Mouse (Mus musculus) forebrain, embryonic 14.5 days (tissue): ENCODE data around the gene Tbck. TPM values are rescaled to one million over a fixed set of nuclear protein-coding genes. Genes with fewer than 3 reads are reported as not detected.

ENCODE experiments used
- ATAC-seq: fragments of 200-750 bp; cut with Nextera tagmentation; 2 replicates; pipeline ENCODE4 v1.8.0; 2017; ENCODE audit warnings: mild to moderate bottlenecking, moderate library complexity
- DNase-seq: peaks from one replicate; pipeline ENCODE4 v3.0.0-alpha.2; 2015; ENCODE audit warnings: low spot score
- H3K27ac ChIP-seq: fragments of 300-500 bp; sonication (generic); 2 replicates; pipeline ENCODE4 v1.5.1; 2014; ENCODE audit warnings: low read depth, mild to moderate bottlenecking, control low read depth, low read length, moderate library complexity
- H3K27me3 ChIP-seq: fragments of 300-500 bp; sonication (generic); replicated peaks from 2 replicates; pipeline ENCODE4 v1.6.1; 2014; ENCODE audit warnings: low read length, control low read depth, mixed read lengths; ENCODE audit not compliant: control insufficient read depth, insufficient read depth
- H3K36me3 ChIP-seq: fragments of 300-500 bp; sonication (generic); 2 replicates; pipeline ENCODE4 v1.6.1; 2014; ENCODE audit warnings: low read length, control low read depth; ENCODE audit not compliant: control insufficient read depth, insufficient read depth
- H3K4me1 ChIP-seq: fragments of 300-500 bp; sonication (generic); 2 replicates; pipeline ENCODE4 v1.6.1; 2014; ENCODE audit warnings: antibody characterized with exemption, low read length, control low read depth; ENCODE audit not compliant: control insufficient read depth, insufficient read depth
- H3K4me2 ChIP-seq: fragments of 300-500 bp; sonication (generic); 2 replicates; pipeline ENCODE4 v1.6.1; 2014; ENCODE audit warnings: mild to moderate bottlenecking, control low read depth, low read length
- H3K4me3 ChIP-seq: fragments of 300-500 bp; sonication (generic); 2 replicates; pipeline ENCODE4 v1.5.1; 2014; ENCODE audit warnings: low read depth, low read length, control low read depth
- H3K9ac ChIP-seq: fragments of 300-500 bp; sonication (generic); 2 replicates; pipeline ENCODE4 v1.6.1; 2014; ENCODE audit warnings: mild to moderate bottlenecking, low read length, control low read depth, moderate library complexity
- H3K9me3 ChIP-seq: fragments of 300-500 bp; sonication (generic); replicated peaks from 2 replicates; pipeline ENCODE4 v1.6.1; 2016; ENCODE audit warnings: low read length, control low read depth, mixed read lengths; ENCODE audit not compliant: control insufficient read depth
- WGBS: fragments of 180-500 bp; shearing (Covaris S2); extraction: QIAGEN DNeasy Blood & Tissue Kit; methylation state at CpG from one replicate; pipeline ENCODE4 v1.1.7; 2014; 5-methylcytosine and 5-hydroxymethylcytosine counted together
- polyA plus RNA-seq: library from polyadenylated mRNA; unstranded; fragments of >200 nt; fragmentation: Nextera tagmentation; extraction: Ambion mirVana; gene quantifications from 2 replicates; pipeline ENCODE4 v1.2.1, GENCODE M21; 2014

Gene Tbck
- polyA plus RNA-seq = 21.9 and 25.3 TPM in 2 replicates

GRCm38 (mm10) chr3:132683447-132684230 is at the start of gene Tbck:
Tbck (plus strand) TSS chr3:132684144.
- H3K4me3 ChIP-seq = peak within 1 kb of the TSS; percentile 77
- no peaks in the 10 kb centered on the region for H3K9me3 ChIP-seq
- peak within 1 kb of the TSS; percentile 71 for H3K27ac ChIP-seq
- DNase-seq (peak; percentile 96), ATAC-seq (peak; percentile 98)
- 0 out of 2 replicates have a peak, but pooled peaks cover 3% of the 10 kb centered on the region for H3K36me3 ChIP-seq
- WGBS = under 1% methylated on average over 42 of the region's 42 CpGs
- H3K9ac ChIP-seq = peak within 1 kb of the TSS; percentile 88
- H3K4me2 ChIP-seq = peak within 1 kb of the TSS; percentile 63
- peaks cover 12% of the 10 kb centered on the region for H3K4me1 ChIP-seq
- H3K27me3 ChIP-seq = no peaks in the 10 kb centered on the region

- Histone ChIP-seq H3K9me3 (no peaks in the 10 kb centered on the region), H3K9ac (no peak overlapping the region), H3K4me2 (no peak overlapping the region), H3K27ac (no peak overlapping the region), H3K4me3 (no peak overlapping the region), H3K36me3 (no peaks in the 10 kb centered on the region), H3K27me3 (no peaks in the 10 kb centered on the region), H3K4me1 (no peaks in the 10 kb centered on the region)
- WGBS = 88% methylated on average over 3 of the region's 3 CpGs
- ATAC-seq (no peak), DNase-seq (no peak)
Measured at GRCm38 (mm10) chr3:132637080-132637479, 46.9 kb upstream of the Tbck start.

GRCm38 (mm10) chr3:132644071-132644470 is 39.9 kb upstream of the Tbck start:
- no peaks in the 10 kb centered on the region for H3K9me3 ChIP-seq
- no peaks in the 10 kb centered on the region for H3K4me1 ChIP-seq
- no peaks in the 10 kb centered on the region for H3K27me3 ChIP-seq
- no peak overlapping the region for H3K27ac ChIP-seq
- no peak overlapping the region for H3K4me3 ChIP-seq
- no peaks in the 10 kb centered on the region for H3K36me3 ChIP-seq
- H3K9ac ChIP-seq = no peak overlapping the region
- ATAC-seq (no peak), DNase-seq (no peak)
- no peak overlapping the region for H3K4me2 ChIP-seq
- WGBS = 89% methylated on average over 4 of the region's 4 CpGs

- Histone ChIP-seq H3K4me1 (no peaks in the 10 kb centered on the region), H3K36me3 (no peaks in the 10 kb centered on the region), H3K27ac (no peak overlapping the region), H3K9ac (no peak overlapping the region), H3K4me3 (no peak overlapping the region), H3K9me3 (no peaks in the 10 kb centered on the region), H3K4me2 (no peak overlapping the region), H3K27me3 (no peaks in the 10 kb centered on the region)
- 48% methylated on average over 1 of the region's 1 CpGs for WGBS
- ATAC-seq = no peak
- no peak for DNase-seq
Measured at GRCm38 (mm10) chr3:132646814-132647213, 37.1 kb upstream of the Tbck start.

GRCm38 (mm10) chr3:132649368-132649767 is 34.6 kb upstream of the Tbck start:
- no peak overlapping the region for H3K4me3 ChIP-seq
- H3K9me3 ChIP-seq = no peaks in the 10 kb centered on the region
- H3K9ac ChIP-seq = no peak overlapping the region
- H3K27me3 ChIP-seq = no peaks in the 10 kb centered on the region
- no peak overlapping the region for H3K27ac ChIP-seq
- ATAC-seq = no peak
- DNase-seq = no peak
- no peak overlapping the region for H3K4me2 ChIP-seq
- 87% methylated on average over 7 of the region's 7 CpGs for WGBS
- H3K36me3 ChIP-seq = no peaks in the 10 kb centered on the region
- no peaks in the 10 kb centered on the region for H3K4me1 ChIP-seq

GRCm38 (mm10) chr3:132650191-132650590 is 33.8 kb upstream of the Tbck start:
- Histone ChIP-seq H3K9ac (no peak overlapping the region), H3K4me1 (no peaks in the 10 kb centered on the region)
- ATAC-seq = peak; percentile 57; the same call in 1 of the 2 replicates

GRCm38 (mm10) chr3:132651776-132652175 is 32.2 kb upstream of the Tbck start:
- Histone ChIP-seq H3K4me1 (no peaks in the 10 kb centered on the region), H3K36me3 (no peaks in the 10 kb centered on the region), H3K4me3 (no peak overlapping the region), H3K27me3 (no peaks in the 10 kb centered on the region), H3K9ac (no peak overlapping the region), H3K27ac (no peak overlapping the region), H3K4me2 (no peak overlapping the region), H3K9me3 (no peaks in the 10 kb centered on the region)
- ATAC-seq = peak; percentile 29; the same call in 1 of the 2 replicates
- WGBS = 79% methylated on average over 3 of the region's 3 CpGs
- DNase-seq = peak; percentile 51

More at GRCm38 (mm10) chr3:132650191-132650590, 33.8 kb upstream of the Tbck start:
- no peaks in the 10 kb centered on the region for H3K27me3 ChIP-seq
- WGBS = 62% methylated on average over 5 of the region's 5 CpGs
- no peak overlapping the region for H3K4me3 ChIP-seq
- DNase-seq = peak; percentile 70
- no peak overlapping the region for H3K4me2 ChIP-seq
- no peaks in the 10 kb centered on the region for H3K36me3 ChIP-seq
- H3K9me3 ChIP-seq = no peaks in the 10 kb centered on the region
- no peak overlapping the region for H3K27ac ChIP-seq

GRCm38 (mm10) chr3:132653959-132654358 is 30.0 kb upstream of the Tbck start:
- Histone ChIP-seq H3K4me1 (no peaks in the 10 kb centered on the region), H3K9me3 (no peaks in the 10 kb centered on the region), H3K36me3 (peaks cover 5% of the 10 kb centered on the region), H3K4me3 (no peak overlapping the region), H3K4me2 (no peak overlapping the region), H3K9ac (no peak overlapping the region), H3K27ac (no peak overlapping the region), H3K27me3 (no peaks in the 10 kb centered on the region)
- ATAC-seq = no peak
- no peak for DNase-seq
- 82% methylated on average over 7 of the region's 7 CpGs for WGBS

GRCm38 (mm10) chr3:132655955-132656354 is 28.0 kb upstream of the Tbck start:
- H3K27ac ChIP-seq = no peak overlapping the region
- 69% methylated on average over 2 of the region's 2 CpGs for WGBS
- H3K36me3 ChIP-seq = peaks cover 25% of the 10 kb centered on the region
- H3K4me2 ChIP-seq = no peak overlapping the region
- ATAC-seq (no peak), DNase-seq (no peak)
- no peaks in the 10 kb centered on the region for H3K9me3 ChIP-seq
- no peaks in the 10 kb centered on the region for H3K27me3 ChIP-seq
- H3K4me1 ChIP-seq = no peaks in the 10 kb centered on the region
- H3K9ac ChIP-seq = no peak overlapping the region
- H3K4me3 ChIP-seq = no peak overlapping the region
